Mouse (Mus musculus): ENCODE measurements around the gene Pdzd2. TPM values are rescaled to one million over a fixed set of nuclear protein-coding genes. Genes with fewer than 3 reads are reported as not detected.

The Pdzd2 gene
- polyA plus RNA-seq, 1 experiment from 2014 or later, result 7.3 TPM

GRCm38 (mm10) chr15:12321091-12321787 is 418.5 kb downstream of the Pdzd2 start, which contains the start of gene Golph3:
Gene Golph3, plus strand, starts transcription at chr15:12321450.
- under 1% methylated on average over 74 of the region's 74 CpGs for WGBS
- H3K36me3 ChIP-seq, result peaks cover 6% of the 10 kb centered on the region; the same call in 1 of the 2 replicates
- H3K4me1 ChIP-seq, result peaks cover 14% of the 10 kb centered on the region
- 0 out of 2 replicates have a peak, but pooled peaks cover 7% of the 10 kb centered on the region for H3K27me3 ChIP-seq (ENCODE audit: insufficient read depth, poor library complexity, severe bottlenecking)
- peak; percentile 96 for DNase-seq (ENCODE audit: low spot score)
- peak within 1 kb of the TSS; percentile 96 for H3K4me3 ChIP-seq
- H3K9me3 ChIP-seq, result no peaks in the 10 kb centered on the region
- peak within 1 kb of the TSS; percentile 97 for H3K27ac ChIP-seq

- H3K27me3 ChIP-seq (ENCODE audit: insufficient read depth, poor library complexity, severe bottlenecking), result 0 out of 2 replicates have a peak, but pooled peaks cover 7% of the 10 kb centered on the region
- peaks cover under 1% of the 10 kb centered on the region; the same call in 1 of the 2 replicates for H3K36me3 ChIP-seq
- DNase-seq (ENCODE audit: low spot score), result no peak
- peaks cover 11% of the 10 kb centered on the region for H3K4me1 ChIP-seq
- H3K4me3 ChIP-seq, result peak overlapping the region; percentile 96
- no peaks in the 10 kb centered on the region for H3K9me3 ChIP-seq
- peak overlapping the region; percentile 97 for H3K27ac ChIP-seq
- 4% methylated on average over 22 of the region's 22 CpGs for WGBS
Observed at GRCm38 (mm10) chr15:12320441-12321090, 419.2 kb downstream of the Pdzd2 start.

GRCm38 (mm10) chr15:12319889-12320288 is 419.8 kb downstream of the Pdzd2 start:
- Histone ChIP-seq H3K9me3 (no peaks in the 10 kb centered on the region), H3K4me3 (peak overlapping the region; percentile 96; the same call in 1 of the 2 replicates)
- 44% methylated on average over 5 of the region's 5 CpGs for WGBS

GRCm38 (mm10) chr15:12318451-12318850 is 421.3 kb downstream of the Pdzd2 start:
- Histone ChIP-seq H3K4me3 (no peak overlapping the region), H3K27me3 (ENCODE audit: insufficient read depth, poor library complexity, severe bottlenecking) (0 out of 2 replicates have a peak, but pooled peaks cover 7% of the 10 kb centered on the region), H3K36me3 (no peaks in the 10 kb centered on the region), H3K4me1 (peaks cover 4% of the 10 kb centered on the region), H3K27ac (no peak overlapping the region), H3K9me3 (no peaks in the 10 kb centered on the region)
- 77% methylated on average over 8 of the region's 8 CpGs for WGBS
- no peak for DNase-seq (ENCODE audit: low spot score)

More at GRCm38 (mm10) chr15:12319889-12320288, 419.8 kb downstream of the Pdzd2 start:
- 0 out of 2 replicates have a peak, but pooled peaks cover 7% of the 10 kb centered on the region for H3K27me3 ChIP-seq (ENCODE audit: insufficient read depth, poor library complexity, severe bottlenecking)
- peaks cover 10% of the 10 kb centered on the region for H3K4me1 ChIP-seq
- no peak for DNase-seq (ENCODE audit: low spot score)
- no peaks in the 10 kb centered on the region for H3K36me3 ChIP-seq
- H3K27ac ChIP-seq, result no peak overlapping the region

- Histone ChIP-seq H3K27ac (no peak overlapping the region), H3K4me1 (peaks cover 4% of the 10 kb centered on the region), H3K4me3 (no peak overlapping the region), H3K36me3 (no peaks in the 10 kb centered on the region), H3K27me3 (ENCODE audit: insufficient read depth, poor library complexity, severe bottlenecking) (0 out of 2 replicates have a peak, but pooled peaks cover 7% of the 10 kb centered on the region), H3K9me3 (no peaks in the 10 kb centered on the region)
- 80% methylated on average over 5 of the region's 5 CpGs for whole genome bisulfite sequencing
- no peak for DNase-seq (ENCODE audit: low spot score)
Observed at GRCm38 (mm10) chr15:12317290-12317689, 422.4 kb downstream of the Pdzd2 start.

GRCm38 (mm10) chr15:12315996-12316395 is 423.7 kb downstream of the Pdzd2 start:
- no peak for DNase-seq (ENCODE audit: low spot score)
- Histone ChIP-seq H3K36me3 (no peaks in the 10 kb centered on the region), H3K4me1 (peaks cover 4% of the 10 kb centered on the region; the same call in 1 of the 2 replicates), H3K27ac (no peak overlapping the region), H3K4me3 (no peak overlapping the region), H3K9me3 (no peaks in the 10 kb centered on the region), H3K27me3 (ENCODE audit: insufficient read depth, poor library complexity, severe bottlenecking) (0 out of 2 replicates have a peak, but pooled peaks cover 7% of the 10 kb centered on the region)
- WGBS, result 57% methylated on average over 2 of the region's 2 CpGs

GRCm38 (mm10) chr15:12314584-12314983 is 425.1 kb downstream of the Pdzd2 start:
- Histone ChIP-seq H3K27me3 (ENCODE audit: insufficient read depth, poor library complexity, severe bottlenecking) (0 out of 2 replicates have a peak, but pooled peaks cover 7% of the 10 kb centered on the region), H3K9me3 (no peaks in the 10 kb centered on the region), H3K27ac (no peak overlapping the region), H3K4me1 (no peaks in the 10 kb centered on the region), H3K36me3 (no peaks in the 10 kb centered on the region), H3K4me3 (no peak overlapping the region)
- WGBS, result 82% methylated on average over 5 of the region's 5 CpGs
- DNase-seq (ENCODE audit: low spot score), result no peak

GRCm38 (mm10) chr15:12313255-12313654 is 426.5 kb downstream of the Pdzd2 start:
- WGBS, result 17% methylated on average over 1 of the region's 1 CpGs
- H3K4me1 ChIP-seq, result no peaks in the 10 kb centered on the region
- H3K9me3 ChIP-seq, result no peaks in the 10 kb centered on the region
- H3K36me3 ChIP-seq, result no peaks in the 10 kb centered on the region
- no peaks in the 10 kb centered on the region for H3K27me3 ChIP-seq (ENCODE audit: insufficient read depth, poor library complexity, severe bottlenecking)
- DNase-seq (ENCODE audit: low spot score), result no peak
- no peak overlapping the region for H3K27ac ChIP-seq
- no peak overlapping the region for H3K4me3 ChIP-seq

- Histone ChIP-seq H3K4me1 (peaks cover 7% of the 10 kb centered on the region; the same call in 1 of the 2 replicates), H3K36me3 (no peaks in the 10 kb centered on the region), H3K4me3 (no peak overlapping the region), H3K27ac (no peak overlapping the region), H3K27me3 (ENCODE audit: insufficient read depth, poor library complexity, severe bottlenecking) (no peaks in the 10 kb centered on the region), H3K9me3 (no peaks in the 10 kb centered on the region)
- no peak for DNase-seq (ENCODE audit: low spot score)
- 82% methylated on average over 7 of the region's 7 CpGs for WGBS
Observed at GRCm38 (mm10) chr15:12311465-12311864, 428.3 kb downstream of the Pdzd2 start.

- peaks cover 10% of the 10 kb centered on the region; the same call in 1 of the 2 replicates for H3K4me1 ChIP-seq
- no peaks in the 10 kb centered on the region for H3K36me3 ChIP-seq
- H3K9me3 ChIP-seq, result no peaks in the 10 kb centered on the region
- no peak overlapping the region for H3K4me3 ChIP-seq
- WGBS, result 80% methylated on average over 4 of the region's 4 CpGs
- no peak for DNase-seq (ENCODE audit: low spot score)
- H3K27ac ChIP-seq, result no peak overlapping the region
- no peaks in the 10 kb centered on the region for H3K27me3 ChIP-seq (ENCODE audit: insufficient read depth, poor library complexity, severe bottlenecking)
Observed at GRCm38 (mm10) chr15:12310676-12311075, 429.0 kb downstream of the Pdzd2 start.

Small RNAs within 50 kb of the gene (microRNA-seq; reads per million reads assigned to microRNA genes)
- not detected for gene Gm24135
- not detected for gene Gm24302

Other genes with a start within 250 kb of the Pdzd2 start
- 39.8 and 42.3 TPM in 2 replicates for gene 6030458C11Rik, start 84.7 kb upstream of the Pdzd2 start, polyA plus RNA-seq (2016; fragmentation: Nextera tagmentation; extraction: Ambion mirVana)
- 47.3 and 52.6 TPM in 2 replicates for gene Drosha, start 84.9 kb upstream of the Pdzd2 start, polyA plus RNA-seq (2016; fragmentation: Nextera tagmentation; extraction: Ambion mirVana)

All from heart, embryonic 10.5 days (tissue).